Comparison of ENCODE assay signal across 26 mouse cellular contexts in the genomic region with DNA sequence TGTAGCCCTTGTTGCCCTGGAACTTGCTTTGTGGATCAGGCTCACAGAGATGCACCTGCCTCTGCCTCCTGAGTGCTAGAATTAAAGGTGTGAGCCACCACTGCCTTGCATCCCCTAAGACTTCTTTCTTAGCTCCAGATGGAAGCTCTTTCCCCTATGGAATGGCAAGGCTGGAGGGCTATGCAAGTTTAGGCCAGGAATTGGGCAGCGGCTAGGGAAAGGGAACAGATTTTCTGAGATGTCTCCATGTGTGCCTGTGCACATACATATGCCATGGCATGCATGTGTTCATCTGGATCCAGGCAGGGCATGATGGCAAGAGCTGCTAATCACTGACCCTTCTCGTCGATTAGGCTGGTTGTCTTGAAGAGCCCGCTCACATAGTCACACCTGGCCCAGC. TPM values are rescaled to one million over a fixed set of nuclear protein-coding genes. Genes with fewer than 3 reads are reported as not detected.
"Had no signal": no experiment of that assay in that cellular context is flagged by ENCODE, and none has a peak within 500 bp of the region (broad histone marks: within the 10 kb centered on the region; RNA-seq: fewer than 3 reads in every experiment).

No protein-coding gene starts in this region.

- DNase-seq: forebrain, postnatal 0 days; gastrocnemius, postnatal 10 days; gastrocnemius, postnatal 36 days; heart, postnatal 10 days; heart, postnatal 36 days; kidney, adult 11 months; kidney, adult 2 months; kidney, adult 9 months; kidney, postnatal 25 days; kidney, postnatal 4 days; liver; liver, embryonic 13.5 days had no signal

- H3K36me3 ChIP-seq: hindbrain, embryonic 15.5 days; liver, embryonic 15.5 days had no signal

- H3K27me3 ChIP-seq: heart, embryonic 12.5 days; hindbrain, embryonic 13.5 days; hindbrain, embryonic 15.5 days; kidney, embryonic 15.5 days; limb, embryonic 12.5 days; liver, embryonic 13.5 days; liver, embryonic 15.5 days had no signal

- H3K27ac ChIP-seq: heart, embryonic 10.5 days; hindbrain, embryonic 13.5 days; hindbrain, embryonic 15.5 days; hindbrain, postnatal 0 days; kidney, embryonic 15.5 days; kidney, postnatal 0 days; left cerebral cortex, adult 2 months; limb, embryonic 10.5 days; limb, embryonic 12.5 days; liver, embryonic 13.5 days; liver, embryonic 15.5 days had no signal

- H3K4me3 ChIP-seq: heart, embryonic 10.5 days; heart, embryonic 12.5 days; hindbrain, embryonic 13.5 days; hindbrain, embryonic 15.5 days; kidney, embryonic 15.5 days; left cerebral cortex, adult 2 months; limb, embryonic 10.5 days; limb, embryonic 12.5 days; liver, embryonic 13.5 days; liver, embryonic 15.5 days had no signal

- H3K9ac ChIP-seq: forebrain, postnatal 0 days; heart, embryonic 12.5 days; hindbrain, embryonic 13.5 days; hindbrain, embryonic 15.5 days; kidney, embryonic 15.5 days; liver, embryonic 13.5 days; liver, embryonic 15.5 days had no signal

RNA-seq across cellular contexts. Expression of a gene that starts 21.5 kb away (rescaled TPM):
- total RNA-seq: gastrocnemius, adult 18-20 months; gastrocnemius, postnatal 36 days; heart, adult 18-20 months; heart, postnatal 10 days; heart, postnatal 36 days had no signal
- polyA plus RNA-seq: liver, embryonic 15.5 days had no signal

RNA-seq across cellular contexts. Expression of a gene that starts 27.3 kb away (rescaled TPM):
- total RNA-seq: hematopoietic stem cell, adult 5-6 weeks had no signal
